Mouse (Mus musculus) cerebellum, adult (tissue): ENCODE data around the gene Flt4.

Source experiments
- ATAC-seq: cut with Nextera tagmentation; 2 replicates; pipeline ENCODE4 v1.9.2; 2017; ENCODE audit warnings: mild to moderate bottlenecking, moderate library complexity, mixed read lengths; ENCODE audit not compliant: insufficient number of reproducible peaks, low FRiP score, low TSS enrichment

Gene Flt4

GRCm38 (mm10) chr11:49695013-49695412 lies 86.0 kb downstream of the Flt4 start:
- no peak for ATAC-seq

- no peak for ATAC-seq
Measured at GRCm38 (mm10) chr11:49695695-49696094, 86.6 kb downstream of the Flt4 start.

- no peak for ATAC-seq
Measured at GRCm38 (mm10) chr11:49696472-49696871, 87.4 kb downstream of the Flt4 start.

- no peak for ATAC-seq
Measured at GRCm38 (mm10) chr11:49697779-49698178, 88.7 kb downstream of the Flt4 start.

GRCm38 (mm10) chr11:49699079-49699478 lies 90.0 kb downstream of the Flt4 start:
- no peak for ATAC-seq

- no peak for ATAC-seq
Measured at GRCm38 (mm10) chr11:49702014-49702413, 93.0 kb downstream of the Flt4 start.
